Mouse (Mus musculus) small intestine, adult 2 months (tissue): ENCODE results near the gene Cutc. TPM values are rescaled to one million over a fixed set of nuclear protein-coding genes. Genes with fewer than 3 reads are reported as not detected.

Source experiments
- H3K27ac ChIP-seq: fragments of 200-500 bp; 2 replicates; pipeline ENCODE4 v1.5.1; 2012; ENCODE audit warnings: low read depth, low read length, control low read depth, inconsistent platforms; ENCODE audit not compliant: insufficient read depth
- H3K27me3 ChIP-seq: fragments of 200-500 bp; 2 replicates; pipeline ENCODE4 v1.6.1; 2012; ENCODE audit warnings: mild to moderate bottlenecking, moderate library complexity, low read length, inconsistent platforms; ENCODE audit not compliant: control insufficient read depth, insufficient read depth
- H3K36me3 ChIP-seq: fragments of 200-500 bp; 2 replicates; pipeline ENCODE4 v1.6.1; 2012; ENCODE audit warnings: mild to moderate bottlenecking, low read length, control low read depth, inconsistent platforms; ENCODE audit not compliant: control insufficient read depth, insufficient read depth
- H3K4me1 ChIP-seq: fragments of 200-500 bp; 2 replicates; pipeline ENCODE4 v1.6.1; 2012; ENCODE audit warnings: low read length, inconsistent platforms, mixed read lengths; ENCODE audit not compliant: control insufficient read depth, insufficient read depth, insufficient read length
- H3K4me3 ChIP-seq: fragments of 200-500 bp; 2 replicates; pipeline ENCODE4 v1.5.1; 2012; ENCODE audit warnings: low read depth, mild to moderate bottlenecking, control low read depth, inconsistent platforms, low read length, moderate library complexity
- CTCF ChIP-seq: fragments of 200-500 bp; IDR thresholded peaks from 2 replicates; pipeline ENCODE4 v1.5.1; 2012; ENCODE audit warnings: low read depth, mild to moderate bottlenecking, control low read depth, inconsistent platforms, low read length, moderate library complexity, mixed read lengths; ENCODE audit not compliant: insufficient replicate concordance, insufficient read length; ENCODE audit errors: extremely low read depth
- POLR2A ChIP-seq: fragments of 200-500 bp; IDR thresholded peaks from 2 replicates; pipeline ENCODE4 v1.6.1; 2012; ENCODE audit warnings: low read depth, mild to moderate bottlenecking, control low read depth, inconsistent platforms, low read length, moderate library complexity
- WGBS: fragments of 180-500 bp; shearing (Covaris S2); methylation state at CpG from one replicate; pipeline ENCODE4 v1.1.7; 2018; 5-methylcytosine and 5-hydroxymethylcytosine counted together
- polyA plus RNA-seq: library from polyadenylated mRNA; depleted of rRNA; stranded (reverse); fragments of >200 nt; gene quantifications from 2 replicates; pipeline ENCODE4 v1.2.3, GENCODE M21; 2012

Cutc gene
- polyA plus RNA-seq, 1 experiment: 4.1 TPM

DNA sequence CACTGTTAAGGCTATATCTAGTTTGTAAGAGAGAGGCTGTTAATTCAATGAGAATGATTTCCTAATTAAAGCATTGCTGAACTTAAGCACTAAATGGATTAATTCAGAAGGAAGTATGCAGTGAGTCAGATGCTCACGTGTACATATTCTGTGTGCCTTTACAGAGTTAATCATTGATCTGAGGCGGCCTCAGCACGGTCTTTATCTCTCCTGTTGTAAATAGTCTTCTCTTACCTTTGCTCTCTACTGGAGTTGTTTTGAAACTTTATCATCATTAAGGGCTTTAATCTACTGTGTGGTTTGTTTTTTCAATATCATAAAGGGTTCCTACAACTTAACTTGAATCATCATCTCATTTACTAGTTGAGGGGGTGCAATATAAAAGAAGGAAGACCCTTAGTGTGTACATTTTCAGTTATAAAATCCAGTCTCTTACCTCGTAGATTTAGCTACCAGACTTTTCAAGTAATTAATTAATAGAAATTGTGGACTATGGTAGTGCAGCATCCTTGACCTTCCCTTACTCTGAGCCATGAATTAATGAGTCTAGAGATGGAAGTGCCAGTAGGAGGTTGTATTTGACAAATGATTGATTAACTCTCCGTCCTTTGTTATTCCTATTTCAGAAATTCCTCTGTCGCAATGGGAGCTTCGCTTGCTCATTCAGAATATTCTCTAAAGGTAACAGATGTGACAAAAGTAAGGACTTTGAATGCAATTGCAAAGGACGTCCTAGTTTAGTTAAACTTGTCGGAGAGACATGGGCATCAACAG, 14.9 kb downstream of the Cutc start:
- 29% methylated on average over 9 of the region's 9 CpGs for WGBS
- H3K4me1 ChIP-seq: peaks cover 20% of the 10 kb centered on the region
- peaks cover 3% of the 10 kb centered on the region; the same call in 1 of the 2 replicates for H3K36me3 ChIP-seq
- H3K27me3 ChIP-seq: no peaks in the 10 kb centered on the region
- TF ChIP-seq POLR2A (no peak), CTCF (no peak)
- H3K27ac ChIP-seq: peak overlapping the region; percentile 96
- no peak overlapping the region for H3K4me3 ChIP-seq

DNA sequence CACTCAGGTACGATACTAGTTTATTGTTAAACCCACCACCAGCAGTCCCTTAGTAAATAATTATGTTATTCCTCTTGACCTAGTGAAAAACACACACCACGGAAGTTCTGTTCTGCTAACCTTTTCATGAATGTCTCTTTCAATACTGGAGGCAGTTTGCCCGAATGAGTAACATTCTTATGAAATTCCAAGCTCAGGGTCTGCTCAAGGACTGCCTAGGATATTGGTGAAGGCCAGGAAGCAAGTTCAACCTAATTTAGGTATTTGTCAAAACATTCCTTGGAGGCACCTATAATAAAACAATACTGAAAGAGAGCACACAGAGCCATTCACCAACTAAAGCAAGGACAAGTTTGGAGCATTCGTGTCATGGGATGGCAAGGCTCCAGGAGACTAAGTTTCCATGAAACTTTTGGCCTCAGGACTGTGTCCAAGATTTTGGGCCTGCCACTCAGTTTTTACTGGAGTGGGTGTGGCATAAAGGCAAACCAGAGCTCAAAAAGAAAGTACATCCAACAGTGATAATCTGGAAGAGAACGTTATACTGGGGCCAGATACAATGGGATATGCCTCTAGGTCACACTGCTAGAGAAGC, 16.7 kb downstream of the Cutc start:
- H3K4me1 ChIP-seq: peaks cover 20% of the 10 kb centered on the region
- peaks cover 3% of the 10 kb centered on the region; the same call in 1 of the 2 replicates for H3K36me3 ChIP-seq
- no peak overlapping the region for H3K4me3 ChIP-seq
- 51% methylated on average over 5 of the region's 5 CpGs for WGBS
- TF ChIP-seq POLR2A: no peak
- TF ChIP-seq CTCF: no peak
- peak overlapping the region; percentile 45 for H3K27ac ChIP-seq
- no peaks in the 10 kb centered on the region for H3K27me3 ChIP-seq

- Histone ChIP-seq H3K27me3 (no peaks in the 10 kb centered on the region), H3K4me3 (no peak overlapping the region)
These were observed 17.8 kb downstream of the Cutc start for GRCm38 (mm10) chr19:43770584-43770983.

DNA sequence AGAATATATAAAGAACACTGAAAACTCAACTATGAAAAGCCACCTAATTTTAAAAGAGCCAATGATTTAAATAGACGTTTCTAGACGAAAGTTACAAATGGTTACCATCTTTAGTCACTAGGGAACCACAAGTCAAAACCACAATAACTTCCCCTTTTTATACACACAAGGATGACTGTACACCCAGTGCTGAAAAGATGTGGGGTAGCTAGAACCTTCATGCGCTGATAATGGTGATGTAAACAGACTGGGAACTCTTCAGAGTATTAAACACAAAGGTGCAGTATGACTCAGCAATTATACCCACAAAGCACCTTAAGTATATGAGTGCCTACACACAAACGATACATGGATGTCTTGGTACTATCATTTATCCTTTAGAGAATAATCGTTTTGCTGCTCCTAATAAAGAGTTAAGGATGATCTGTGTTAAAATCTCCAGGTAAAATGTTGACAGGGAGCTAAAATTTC, 18.7 kb downstream of the Cutc start:
- Histone ChIP-seq H3K4me1 (peaks cover 18% of the 10 kb centered on the region; the same call in 1 of the 2 replicates), H3K4me3 (no peak overlapping the region), H3K36me3 (peaks cover 2% of the 10 kb centered on the region; the same call in 1 of the 2 replicates), H3K27ac (no peak overlapping the region), H3K27me3 (no peaks in the 10 kb centered on the region)
- TF ChIP-seq POLR2A: no peak
- no peak for TF ChIP-seq CTCF
- WGBS: 74% methylated on average over 5 of the region's 5 CpGs

More at GRCm38 (mm10) chr19:43770584-43770983, 17.8 kb downstream of the Cutc start:
- TF ChIP-seq POLR2A: no peak
- no peak for TF ChIP-seq CTCF
- H3K4me1 ChIP-seq: peaks cover 20% of the 10 kb centered on the region
- peaks cover 2% of the 10 kb centered on the region; the same call in 1 of the 2 replicates for H3K36me3 ChIP-seq
- H3K27ac ChIP-seq: no peak overlapping the region
- 29% methylated on average over 4 of the region's 4 CpGs for WGBS

DNA sequence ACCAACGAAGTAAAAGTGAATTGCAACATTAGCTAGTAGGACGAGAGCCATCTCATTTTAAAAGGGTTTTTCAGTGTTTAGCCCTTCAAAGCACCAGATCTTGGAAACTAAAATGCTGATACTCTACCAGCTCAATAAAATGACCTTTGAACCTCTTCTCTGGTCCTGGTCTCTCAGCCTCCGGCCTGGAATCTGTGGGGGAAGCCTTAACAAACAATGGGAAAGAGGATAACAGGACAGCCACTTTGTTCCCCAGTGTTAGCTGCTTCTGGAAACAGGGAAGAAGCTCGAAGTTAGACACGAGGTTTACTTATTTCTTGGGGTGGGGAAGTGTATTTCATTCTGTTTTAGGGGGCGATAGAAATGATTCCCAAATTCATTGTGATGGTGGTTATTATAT, 19.5 kb downstream of the Cutc start:
- H3K27me3 ChIP-seq: no peaks in the 10 kb centered on the region
- TF ChIP-seq POLR2A (no peak), CTCF (no peak)
- H3K4me3 ChIP-seq: no peak overlapping the region
- H3K27ac ChIP-seq: no peak overlapping the region
- peaks cover 19% of the 10 kb centered on the region; the same call in 1 of the 2 replicates for H3K4me1 ChIP-seq
- 68% methylated on average over 6 of the region's 6 CpGs for WGBS
- H3K36me3 ChIP-seq: peaks cover 2% of the 10 kb centered on the region; the same call in 1 of the 2 replicates

DNA sequence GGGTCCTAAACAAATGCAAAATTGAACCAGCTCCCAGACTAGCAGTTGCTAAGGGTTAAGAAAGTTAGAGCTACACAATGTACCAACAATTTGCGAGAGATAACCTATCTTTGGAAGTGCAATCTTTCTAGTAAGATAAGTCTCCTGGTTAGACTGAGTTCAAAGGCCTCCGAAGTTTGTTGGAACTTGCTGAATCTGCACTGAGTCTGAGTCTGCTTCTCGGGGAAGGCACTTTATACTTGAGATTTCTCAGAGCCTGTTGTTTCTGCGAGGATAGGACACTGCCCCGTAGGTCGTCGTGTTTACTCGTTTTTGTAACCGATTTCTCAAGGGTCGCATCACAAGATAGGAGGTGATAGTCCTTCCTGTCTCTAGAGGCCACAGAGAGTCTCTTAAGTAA, 22.6 kb downstream of the Cutc start:
- Histone ChIP-seq H3K4me3 (no peak overlapping the region), H3K27me3 (no peaks in the 10 kb centered on the region), H3K4me1 (peaks cover 10% of the 10 kb centered on the region; the same call in 1 of the 2 replicates), H3K36me3 (no peaks in the 10 kb centered on the region), H3K27ac (peak overlapping the region; percentile 95)
- no peak for TF ChIP-seq CTCF
- no peak for TF ChIP-seq POLR2A
- WGBS: 13% methylated on average over 10 of the region's 10 CpGs

DNA sequence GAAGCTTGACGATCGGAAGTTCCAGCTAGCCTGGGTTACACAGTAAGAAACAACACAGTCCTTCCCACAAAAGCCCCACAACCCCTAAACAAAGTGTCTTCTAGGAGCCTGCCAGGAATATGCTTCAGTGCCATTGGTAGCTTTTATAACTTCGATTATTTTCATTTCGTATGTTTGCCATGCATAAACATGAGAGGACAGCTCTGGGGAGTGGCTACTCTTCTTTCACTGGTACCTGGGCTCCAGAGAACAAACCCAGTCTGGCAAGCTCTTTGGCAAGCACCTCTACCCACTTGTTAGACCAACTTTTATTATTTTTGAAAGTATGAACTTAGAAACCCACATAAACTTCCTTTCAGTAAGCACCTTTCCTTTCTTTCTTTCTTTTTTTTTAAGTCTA, 23.8 kb downstream of the Cutc start:
- no peak for TF ChIP-seq POLR2A
- no peak for TF ChIP-seq CTCF
- Histone ChIP-seq H3K27me3 (no peaks in the 10 kb centered on the region), H3K36me3 (no peaks in the 10 kb centered on the region), H3K27ac (peak overlapping the region; percentile 59), H3K4me1 (peaks cover 10% of the 10 kb centered on the region; the same call in 1 of the 2 replicates), H3K4me3 (no peak overlapping the region)
- 27% methylated on average over 4 of the region's 4 CpGs for WGBS
